Mouse (Mus musculus): ENCODE results near the gene Flywch2.

The Flywch2 gene

DNA sequence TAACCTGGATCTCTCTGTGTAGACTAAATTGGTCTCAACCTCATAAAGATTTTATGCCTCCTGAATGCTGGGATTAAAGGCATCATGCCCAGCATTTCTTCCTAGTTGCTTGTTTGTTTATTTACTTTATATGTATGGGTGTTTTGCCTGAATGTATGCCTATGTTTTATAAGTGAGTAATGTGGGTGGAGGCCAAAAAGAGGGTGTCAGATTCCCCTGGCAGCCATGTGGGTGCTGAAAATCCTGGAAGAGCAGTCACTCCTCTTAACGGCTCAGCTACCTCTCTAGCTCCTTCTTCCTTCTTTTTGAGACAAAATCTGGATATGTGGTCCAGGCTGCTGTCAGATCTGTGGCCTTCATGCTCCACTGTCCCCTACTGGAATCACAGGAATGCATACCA is 55.4 kb downstream of the Flywch2 start:
- DNase-seq (ENCODE audit: low read depth in 2 of 2, low spot score in 2 of 2), result no peak
